Mouse (Mus musculus) olfactory bulb, adult 2 months (tissue): ENCODE results near the gene Cyb561a3.

Source experiments
- CTCF ChIP-seq: fragments of 200-500 bp; IDR thresholded peaks from 2 replicates; pipeline ENCODE4 v1.5.1; 2012; ENCODE audit warnings: low read depth, mild to moderate bottlenecking, low read length, moderate library complexity; ENCODE audit not compliant: insufficient read depth
- POLR2A ChIP-seq: fragments of 200-500 bp; IDR thresholded peaks from 2 replicates; pipeline ENCODE4 v1.6.1; 2012; ENCODE audit warnings: mild to moderate bottlenecking, low read depth, low read length, moderate library complexity; ENCODE audit not compliant: insufficient read depth

DNA sequence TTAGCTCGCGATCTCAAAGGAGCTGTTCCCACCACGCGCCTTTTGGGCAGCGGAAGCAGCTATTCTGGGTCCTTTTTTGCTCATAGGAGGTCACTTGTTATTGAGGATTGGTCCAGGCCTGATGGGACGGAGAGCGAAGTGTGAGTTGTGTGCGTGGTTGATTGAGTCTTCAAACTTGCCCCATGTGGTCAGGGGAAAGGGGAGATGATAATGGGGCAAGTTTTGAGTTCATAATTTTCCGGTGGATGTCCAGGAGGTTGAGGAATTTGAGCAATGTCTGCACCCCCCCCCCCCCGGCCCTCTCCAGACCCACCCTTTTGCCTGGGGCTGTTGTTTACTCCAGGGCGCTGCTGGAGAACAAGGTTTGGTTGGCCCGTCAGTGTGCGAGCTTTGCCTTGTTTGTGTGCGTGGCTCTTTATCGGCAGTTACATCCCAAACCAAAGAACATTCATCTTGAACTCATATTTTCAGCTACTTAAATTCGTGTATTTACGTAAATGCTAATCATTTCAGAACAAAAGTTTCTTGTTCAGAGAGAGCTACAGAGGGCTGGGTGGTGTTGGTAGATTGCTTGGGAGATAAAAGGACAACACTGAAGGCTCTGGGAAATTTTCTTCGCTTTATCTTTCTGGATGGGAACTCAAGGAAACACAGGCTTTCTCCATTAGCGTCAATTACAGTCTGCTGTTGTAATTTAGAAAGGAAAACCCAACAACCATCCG lies 29.1 kb downstream of the Cyb561a3 start:
- TF ChIP-seq POLR2A (no peak), CTCF (no peak)
